Mouse (Mus musculus) kidney, adult 8-10 months (tissue): ENCODE measurements at regions not wholly inside any gene's neighbourhood (a gene's known extent, or its start where the extent isn't known, plus 50 kb on each side); places are given as distances from the start of the nearest gene placed in this dataset.

Experiments
- DNase-seq, 2 experiments: peaks; one replicate each; pipeline ENCODE4 v3.0.0; 2022

DNA sequence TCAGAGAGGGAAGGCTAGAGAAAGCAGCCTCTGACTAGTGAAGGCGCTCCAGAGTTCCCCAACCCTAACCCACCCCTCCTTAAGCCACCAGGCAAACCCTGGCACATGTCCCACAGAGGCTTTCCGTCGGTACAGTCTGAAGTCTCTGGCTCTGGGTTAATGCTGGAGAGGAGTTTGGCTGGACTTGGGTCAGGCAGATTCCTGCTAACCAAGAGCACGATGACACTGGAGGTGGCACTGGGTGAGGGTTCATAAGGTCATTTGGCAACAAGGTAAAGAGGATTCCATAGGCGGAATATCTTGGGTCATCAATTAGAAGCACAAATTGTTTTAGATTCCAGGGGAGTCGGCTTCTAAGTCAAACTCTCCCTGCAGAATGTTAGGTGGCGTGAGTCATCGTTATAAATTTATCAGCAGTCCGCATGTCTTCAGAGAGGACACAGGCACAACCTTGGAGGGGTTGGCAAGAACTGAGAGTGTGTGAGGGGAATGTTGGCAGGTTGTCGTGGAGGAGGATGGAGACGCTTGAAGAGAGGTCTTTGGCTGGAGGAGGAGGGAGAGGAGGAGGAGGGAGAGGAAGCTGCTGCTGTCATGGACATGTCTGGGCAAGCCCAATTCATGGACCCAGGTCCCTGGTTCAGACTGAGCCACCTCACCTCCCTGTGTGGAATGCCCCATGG, 138.4 kb downstream of the Utp6 start:
- DNase-seq, result peak; percentile 57 to 82

DNA sequence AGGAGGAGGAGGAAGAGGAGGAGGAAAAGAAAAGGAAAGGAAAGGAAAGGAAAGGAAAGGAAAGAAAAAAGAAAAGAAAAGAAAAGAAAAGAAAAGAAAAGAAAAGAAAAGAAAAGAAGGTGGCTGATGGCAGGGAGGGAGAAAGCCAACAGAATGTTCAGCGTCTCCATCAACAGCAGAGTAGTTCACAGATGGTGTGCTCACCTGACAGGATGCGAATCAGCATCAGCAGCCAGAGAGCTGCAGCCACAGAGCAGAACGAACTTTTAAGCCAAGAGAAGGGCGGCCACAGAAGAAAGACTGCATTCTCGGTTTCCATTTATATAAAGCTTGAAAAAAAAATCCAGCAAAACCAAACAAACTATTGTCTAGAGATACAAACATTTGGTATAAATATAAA, 140.2 kb downstream of the Utp6 start:
- DNase-seq, result no peak

DNA sequence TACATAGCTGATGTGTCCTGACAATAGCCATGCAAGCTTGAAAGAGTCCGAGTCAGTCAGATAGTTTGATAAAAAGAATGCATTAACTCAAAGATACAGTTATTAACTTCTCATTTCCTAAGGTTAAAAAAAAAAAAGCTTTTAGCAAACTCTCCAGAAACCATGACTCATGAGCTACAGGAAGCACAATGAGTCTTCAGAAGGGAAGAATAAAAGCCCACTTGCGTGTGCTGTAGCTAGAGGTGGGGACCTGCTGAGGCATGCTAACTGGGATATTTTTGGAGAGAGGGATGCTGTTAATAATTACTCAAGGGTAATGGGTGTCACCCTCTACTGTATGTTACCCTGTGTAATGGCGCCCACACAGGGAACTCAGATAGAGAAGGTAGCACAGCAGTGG, 147.0 kb downstream of the Utp6 start:
- DNase-seq, result no peak

DNA sequence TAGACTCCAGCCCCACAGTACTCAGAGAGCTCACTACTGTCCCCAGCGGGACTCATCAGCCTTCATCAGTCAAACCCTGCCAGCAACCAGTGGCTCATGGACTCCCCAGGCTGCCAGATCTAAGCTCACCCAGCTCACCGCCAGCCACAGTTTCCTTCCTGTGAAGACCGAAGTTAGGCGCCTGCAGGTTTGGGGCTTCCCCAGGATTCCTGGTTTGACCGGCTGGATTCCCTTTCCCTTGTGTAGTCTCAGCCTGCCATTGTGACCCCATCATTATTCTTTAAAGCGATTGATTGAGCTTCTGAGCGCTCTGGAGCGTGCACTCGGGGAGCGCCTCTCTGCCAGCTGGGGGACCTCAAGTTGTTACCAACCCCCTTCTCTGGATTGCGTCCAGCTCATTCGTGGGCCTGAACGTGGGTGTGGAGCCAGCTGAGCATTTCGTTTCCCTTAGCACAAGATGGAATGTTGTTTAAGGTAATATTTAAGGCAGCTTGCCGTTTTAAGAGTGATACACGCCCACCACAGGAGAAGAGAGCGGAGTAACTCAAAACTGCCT, 155.2 kb downstream of the Utp6 start:
- no peak for DNase-seq

DNA sequence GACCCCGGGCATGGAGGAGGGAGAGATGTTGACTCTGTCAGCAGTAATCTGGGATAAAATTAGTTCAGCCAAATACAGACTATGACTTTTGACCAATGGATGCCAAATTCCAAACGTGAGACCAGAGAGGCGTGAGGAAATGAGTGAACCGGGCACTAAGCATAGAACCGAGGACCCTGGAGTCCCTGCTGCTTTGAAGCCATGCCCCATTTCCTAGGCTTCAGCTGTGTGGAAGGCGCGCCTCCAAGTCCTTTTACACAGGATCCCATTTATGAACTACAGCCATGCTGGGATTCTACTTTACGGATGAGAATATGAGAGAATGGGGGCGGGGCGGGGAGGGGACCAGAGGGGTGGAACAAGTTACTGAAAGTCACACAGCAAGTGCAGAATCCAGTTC, 155.8 kb downstream of the Utp6 start:
- no peak for DNase-seq

DNA sequence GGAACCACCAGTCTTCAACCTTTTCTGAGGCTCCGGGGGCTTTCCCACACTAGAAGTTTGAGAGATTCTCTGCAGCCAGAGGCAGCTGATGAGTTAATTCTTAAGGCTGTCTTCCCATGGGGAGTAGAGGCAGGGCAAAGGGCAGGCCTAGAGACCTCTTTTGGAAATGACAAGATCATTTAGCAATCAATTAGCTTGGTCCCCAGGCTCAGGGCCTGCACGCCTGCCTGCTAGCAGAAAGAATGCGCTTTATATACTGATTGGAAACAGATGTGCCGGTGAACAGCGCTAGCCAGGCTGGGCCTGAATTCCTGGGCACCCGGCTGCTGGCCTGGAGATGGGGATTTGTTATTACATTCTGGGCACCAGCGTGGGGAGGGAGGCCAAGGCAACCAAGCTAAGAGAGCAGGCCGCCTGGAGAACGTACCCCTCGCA, 156.2 kb downstream of the Utp6 start:
- peak in 1 of 2 experiments; percentile 21 for DNase-seq

DNA sequence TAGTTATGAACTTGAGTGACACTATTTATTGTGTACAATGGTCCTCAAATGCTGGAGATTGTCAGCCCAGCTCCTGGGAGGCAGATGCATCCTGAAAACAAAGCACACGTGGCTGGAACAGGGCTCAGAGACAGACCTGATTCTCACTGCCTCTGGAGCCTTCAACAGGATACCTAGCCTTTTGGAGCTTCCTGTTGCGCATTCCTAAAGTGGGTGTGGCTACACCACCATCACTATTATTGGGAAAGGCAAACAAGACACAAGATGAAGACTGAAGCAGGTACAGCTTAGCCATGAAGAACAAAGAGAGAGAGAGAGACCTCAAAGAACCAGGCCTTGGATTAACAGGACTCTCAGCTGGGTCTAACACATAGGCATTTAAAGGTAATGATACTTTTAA, 158.2 kb downstream of the Utp6 start:
- no peak for DNase-seq

DNA sequence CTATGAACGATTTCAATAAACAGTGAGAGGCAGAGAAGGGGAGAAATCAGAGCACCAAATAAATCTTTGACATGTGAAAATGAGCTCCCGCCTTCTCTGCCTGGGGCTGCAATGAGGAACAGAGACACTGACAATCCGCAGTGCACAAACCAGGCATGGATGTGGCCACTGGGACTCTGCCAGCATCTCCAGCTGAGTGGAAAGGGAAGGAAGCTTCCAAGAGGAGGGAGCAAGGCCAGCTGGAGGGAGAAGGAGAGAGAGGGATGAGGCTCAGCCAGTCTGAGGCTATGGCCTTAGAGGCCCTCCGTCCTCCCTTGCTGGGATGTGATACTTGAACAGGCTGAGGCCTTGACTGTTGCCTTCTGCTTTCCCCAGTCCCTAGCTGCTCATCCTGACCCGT, 159.2 kb downstream of the Utp6 start:
- peak; percentile 19 to 34 for DNase-seq

DNA sequence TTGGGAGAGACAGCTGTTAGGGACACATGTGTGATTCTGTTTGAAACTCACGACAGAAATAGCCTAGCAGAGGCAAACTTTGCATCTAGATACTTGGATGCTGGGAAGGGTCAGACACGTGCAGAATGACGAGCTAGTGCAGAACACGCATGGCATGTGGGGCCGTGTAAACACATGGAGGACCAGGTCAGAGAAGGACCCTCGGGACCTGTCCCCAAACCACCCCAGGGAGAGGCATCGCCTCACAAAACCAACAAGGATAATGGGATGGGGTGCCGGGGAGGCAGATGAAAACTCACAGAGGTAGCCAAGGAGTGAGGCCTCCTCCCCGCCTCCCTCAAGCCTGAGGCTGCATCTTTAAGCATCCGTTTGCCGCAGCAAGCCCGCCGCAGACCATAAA, 159.6 kb downstream of the Utp6 start:
- DNase-seq, result no peak

DNA sequence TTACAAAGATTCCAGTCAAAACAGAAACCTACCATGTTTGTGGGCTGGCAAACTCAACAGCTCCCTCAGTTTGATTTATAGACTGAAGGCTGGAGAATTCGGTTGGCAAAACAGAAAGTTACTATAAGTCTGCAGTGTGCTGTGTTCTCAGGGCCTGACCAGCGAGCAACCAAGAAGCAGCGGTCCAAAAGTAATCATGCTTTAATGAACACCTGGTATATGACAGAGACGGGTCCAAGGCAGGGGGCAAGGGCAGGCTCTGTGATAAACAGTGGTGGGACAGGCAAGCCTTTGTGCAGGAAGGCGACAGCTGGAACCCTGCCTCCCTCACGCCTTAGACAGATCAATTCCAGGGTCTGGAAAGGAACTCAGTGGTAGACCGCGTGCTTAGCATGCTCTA, 161.9 kb downstream of the Utp6 start:
- DNase-seq, result no peak

DNA sequence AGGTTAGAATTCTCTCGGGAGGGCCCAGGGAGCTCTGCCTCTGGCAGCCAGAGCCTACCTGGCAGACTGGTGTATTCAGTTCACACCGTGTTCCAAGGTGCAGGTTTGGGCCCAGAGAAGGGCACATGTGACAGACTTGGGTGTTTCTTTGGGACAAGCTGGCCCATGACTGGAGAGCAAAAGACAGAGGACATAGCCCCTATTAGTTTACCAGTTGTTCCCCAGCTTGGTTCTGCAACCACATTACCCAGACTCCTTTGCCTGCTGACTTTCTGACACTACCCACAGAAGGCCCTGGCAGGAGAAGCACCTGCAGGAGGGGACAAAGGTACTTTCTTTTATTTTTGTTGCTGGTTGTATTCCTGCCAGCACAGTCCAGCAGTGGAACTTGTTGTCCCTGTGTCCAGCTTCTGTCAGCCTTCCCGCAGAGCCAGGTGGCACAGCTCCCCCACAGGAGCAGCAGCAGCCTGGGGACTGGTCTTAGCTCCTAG, 173.9 kb downstream of the Utp6 start:
- peak; percentile 55 to 69 for DNase-seq

DNA sequence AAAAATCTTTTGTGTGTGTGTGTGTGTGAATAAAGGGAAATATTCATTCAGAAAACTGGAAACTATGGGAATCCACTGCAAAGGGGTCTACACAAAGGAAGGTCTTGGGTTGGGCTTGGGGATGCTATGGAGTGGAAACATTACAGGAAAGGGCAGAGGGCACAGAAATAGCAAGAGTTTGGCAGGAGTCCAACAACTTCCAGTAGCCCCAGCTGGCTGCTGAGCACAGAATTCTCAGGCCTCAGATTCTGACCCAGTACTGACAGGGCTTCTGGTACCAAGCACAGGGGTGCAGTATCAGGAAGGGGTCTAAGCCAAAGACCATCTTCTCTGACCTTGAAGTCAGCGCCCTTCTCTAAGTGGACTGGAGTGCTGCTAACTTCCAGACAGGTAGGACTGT, 174.4 kb downstream of the Utp6 start:
- peak; percentile 43 to 47 for DNase-seq

DNA sequence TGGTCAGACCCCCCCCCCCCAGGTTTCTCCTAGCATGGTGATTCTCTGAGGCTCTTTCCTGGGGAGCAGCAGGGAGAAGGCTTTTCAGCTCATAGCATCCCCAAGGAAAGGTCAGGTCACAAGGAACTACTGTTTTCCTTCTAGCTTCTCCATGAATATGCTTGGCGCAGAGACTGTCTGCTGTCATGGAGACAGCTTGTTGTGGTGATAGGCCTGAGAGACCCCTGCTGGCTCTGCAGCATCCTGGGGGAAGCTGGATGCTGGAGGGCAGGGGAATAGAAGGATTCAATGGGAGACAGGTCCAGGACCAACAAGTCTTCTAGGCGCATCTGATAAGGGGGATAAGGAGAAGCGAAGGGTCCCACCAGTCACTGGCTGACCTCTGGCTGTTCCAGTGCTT, 178.1 kb downstream of the Utp6 start:
- no peak for DNase-seq

DNA sequence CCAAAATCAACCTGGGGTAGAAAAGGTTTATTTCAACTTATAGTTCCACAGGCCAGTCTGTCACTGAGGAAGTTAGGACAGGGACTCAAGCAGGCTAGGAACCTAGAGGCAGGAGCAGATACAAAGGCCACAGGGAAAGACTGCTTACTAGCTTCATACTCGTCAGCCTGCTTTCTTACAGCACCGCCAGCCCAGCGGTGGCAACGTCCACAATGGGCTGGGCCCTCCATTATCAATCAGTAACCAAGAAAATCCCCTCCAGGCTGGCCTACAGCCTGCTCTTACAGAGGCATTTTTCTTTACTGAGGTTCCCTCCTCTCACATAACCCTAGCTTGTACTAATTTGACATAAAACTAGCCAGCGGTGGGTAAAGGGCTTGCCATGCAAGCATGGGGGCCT, 180.2 kb downstream of the Utp6 start:
- DNase-seq, result peak; percentile 72 to 77

DNA sequence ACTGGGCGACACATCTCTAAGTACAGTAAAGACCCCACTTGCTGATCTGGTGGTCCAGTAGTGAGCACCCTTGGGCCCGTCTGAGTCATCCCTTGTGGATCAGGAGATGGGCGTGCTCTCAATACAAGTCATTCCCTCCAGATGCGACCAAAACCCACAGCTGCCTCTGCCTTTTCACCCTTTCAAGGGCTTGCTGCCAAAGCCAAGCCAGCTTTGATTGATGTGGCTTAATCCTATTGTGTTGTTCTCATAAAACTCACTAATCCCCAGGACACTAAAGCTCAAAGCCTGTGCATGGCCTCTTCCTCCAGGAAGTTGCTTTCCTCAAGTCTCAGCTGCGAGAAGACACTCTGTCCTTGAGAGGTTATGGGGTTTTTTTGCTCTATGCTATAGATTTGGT, 182.4 kb downstream of the Utp6 start:
- no peak for DNase-seq

DNA sequence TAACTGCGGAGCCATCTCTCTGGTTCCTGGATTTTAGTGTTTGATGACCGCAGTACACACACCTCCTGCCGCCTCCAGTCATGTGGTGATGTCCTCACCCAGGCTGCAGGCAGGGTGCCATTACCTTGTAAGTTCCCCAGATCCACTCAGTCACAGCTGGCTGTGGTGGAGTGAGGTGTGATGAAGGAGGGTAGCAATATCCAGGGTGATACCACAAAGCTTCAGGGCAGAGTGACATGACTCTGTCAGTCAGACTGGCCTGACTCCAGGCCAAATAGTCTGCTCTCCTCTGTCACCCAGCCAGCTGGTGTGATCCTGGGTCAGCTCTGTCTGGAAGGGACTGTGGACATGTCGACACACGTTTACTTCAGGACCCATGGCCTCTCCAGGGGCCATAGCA, 183.7 kb downstream of the Utp6 start:
- DNase-seq, result peak in 1 of 2 experiments; percentile 38

DNA sequence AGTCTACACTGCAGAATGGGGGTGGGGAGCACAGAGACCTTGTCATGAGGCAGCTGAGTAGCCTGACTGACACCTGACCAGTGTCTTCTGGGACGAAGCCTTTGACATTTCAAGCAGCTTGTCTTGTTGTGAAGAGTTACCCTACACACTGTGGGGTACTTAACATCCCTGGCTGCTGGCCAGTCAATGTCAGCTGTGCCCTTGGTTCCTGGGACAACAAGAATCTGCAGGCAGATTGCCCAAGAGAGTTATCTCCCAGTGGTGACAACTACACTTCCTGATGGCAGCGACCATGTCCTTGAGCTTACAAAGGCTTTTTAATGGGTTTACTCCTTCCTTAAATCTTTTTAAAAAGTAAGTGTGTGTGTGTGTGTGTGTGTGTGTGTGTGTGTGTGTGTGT, 184.2 kb downstream of the Utp6 start:
- DNase-seq, result no peak

DNA sequence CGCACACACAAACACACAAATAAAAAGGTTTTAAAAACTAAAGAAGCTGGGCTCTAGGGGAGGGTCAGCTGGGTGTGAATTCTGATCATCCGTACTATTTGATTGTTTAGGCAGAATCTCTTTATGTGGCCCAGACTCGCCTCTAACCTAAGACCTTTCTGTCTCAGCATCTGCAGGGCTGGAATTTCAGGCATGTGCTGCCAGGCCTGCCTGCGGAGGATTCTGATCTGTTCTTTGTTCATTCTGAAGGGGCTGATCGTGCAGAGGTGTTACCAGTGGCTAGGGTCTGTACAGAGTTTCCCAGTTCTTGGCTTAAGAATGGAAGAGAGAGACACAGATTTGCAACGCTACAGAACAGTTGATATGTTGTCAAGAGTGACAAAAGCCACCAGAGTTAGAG, 185.6 kb downstream of the Rab11fip4 start:
- DNase-seq, result no peak

DNA sequence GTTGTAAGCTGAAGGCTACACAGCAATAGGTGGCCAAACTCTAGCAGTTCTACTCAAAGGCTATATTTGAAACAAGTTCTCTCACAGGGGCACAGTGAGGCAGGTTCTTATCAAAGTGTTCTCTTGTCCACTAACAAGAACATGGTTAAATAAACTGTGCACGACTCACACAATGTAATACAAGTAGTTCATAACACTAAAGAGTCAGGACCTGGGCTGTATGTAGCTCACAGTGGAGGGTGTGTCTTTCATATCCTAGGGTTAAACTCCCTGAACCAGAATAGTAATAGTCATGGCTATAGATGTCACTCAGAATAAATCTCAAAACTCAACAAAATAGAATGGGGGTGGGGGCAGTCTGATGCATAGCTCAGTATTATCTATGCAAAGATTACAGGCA, 182.7 kb downstream of the Rab11fip4 start:
- no peak for DNase-seq

DNA sequence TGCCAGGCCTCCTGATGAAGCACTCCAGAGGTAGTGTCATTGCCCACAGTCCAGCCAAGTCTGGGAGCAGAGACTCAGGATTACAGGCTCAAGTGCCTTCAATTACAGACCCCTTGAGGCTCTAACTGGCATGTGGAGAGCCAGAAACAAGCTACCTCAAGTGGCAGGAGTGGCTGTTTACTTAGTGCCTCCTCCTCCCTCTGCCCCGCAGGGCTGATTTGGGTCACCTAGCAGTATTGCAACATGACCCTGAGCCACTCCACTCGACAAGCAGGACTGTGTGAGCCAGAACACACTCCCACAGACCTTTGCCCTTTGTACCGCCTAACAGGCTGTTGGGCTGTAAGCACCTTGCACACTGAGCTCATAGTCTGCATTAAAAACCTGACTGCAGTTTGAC, 180.4 kb downstream of the Rab11fip4 start:
- peak; percentile 84 to 93 for DNase-seq

DNA sequence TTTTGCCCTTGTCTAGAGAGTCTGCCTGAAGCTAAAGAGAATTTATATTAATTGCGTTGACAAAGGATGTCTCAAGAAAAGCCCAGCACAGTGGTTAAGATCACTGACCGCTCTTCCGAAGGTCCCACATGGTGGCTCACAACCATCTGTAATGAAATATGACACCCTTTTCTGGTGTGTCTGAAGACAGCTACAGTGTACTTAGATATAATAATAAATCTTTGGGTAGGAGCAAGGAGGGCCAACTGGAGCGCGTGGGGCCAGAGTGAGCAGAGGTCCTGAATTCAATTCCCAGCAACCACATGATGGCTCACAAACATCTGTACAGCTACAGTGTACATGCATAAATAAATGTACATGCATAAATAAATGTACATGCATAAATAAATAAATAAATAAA, 176.1 kb downstream of the Rab11fip4 start:
- DNase-seq, result no peak

DNA sequence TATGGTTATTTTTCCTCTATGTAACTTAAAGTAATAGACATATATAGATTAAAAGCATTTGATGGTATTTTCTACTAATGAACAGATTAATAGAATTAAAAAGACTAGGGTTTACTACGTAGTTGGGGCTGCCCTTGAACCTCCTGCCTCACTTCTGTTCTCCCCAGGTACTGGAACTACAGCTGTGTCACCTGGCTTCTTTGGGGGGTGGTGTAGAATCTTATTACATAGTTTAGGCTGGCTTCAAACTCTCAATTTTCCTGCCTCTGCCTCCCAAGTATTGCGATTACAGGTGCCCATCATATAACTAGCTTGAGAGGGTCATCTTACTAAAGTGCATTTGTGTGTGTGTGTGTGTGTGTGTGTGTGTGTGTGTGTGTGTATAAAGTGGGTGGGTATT, 175.0 kb downstream of the Rab11fip4 start:
- DNase-seq, result no peak

DNA sequence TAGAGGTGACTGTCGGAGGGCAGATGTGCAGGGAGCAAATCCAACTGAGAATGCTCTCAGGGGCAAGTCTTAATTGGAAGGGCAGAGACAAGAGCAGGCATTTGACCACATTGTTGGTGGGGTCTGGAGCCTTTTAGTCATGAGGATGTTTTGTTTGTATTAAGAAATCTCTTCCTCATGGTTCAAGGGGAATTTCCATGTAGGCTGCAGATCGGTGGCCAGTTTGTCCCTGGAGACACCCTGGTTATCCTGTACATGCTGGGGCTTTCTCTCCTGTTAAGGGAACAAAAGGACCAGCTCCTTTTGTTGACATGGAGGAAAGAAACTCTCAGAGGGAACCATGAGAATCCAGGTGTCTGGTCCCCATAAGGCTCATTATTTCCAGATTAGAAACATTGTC, 174.4 kb downstream of the Rab11fip4 start:
- DNase-seq, result no peak

DNA sequence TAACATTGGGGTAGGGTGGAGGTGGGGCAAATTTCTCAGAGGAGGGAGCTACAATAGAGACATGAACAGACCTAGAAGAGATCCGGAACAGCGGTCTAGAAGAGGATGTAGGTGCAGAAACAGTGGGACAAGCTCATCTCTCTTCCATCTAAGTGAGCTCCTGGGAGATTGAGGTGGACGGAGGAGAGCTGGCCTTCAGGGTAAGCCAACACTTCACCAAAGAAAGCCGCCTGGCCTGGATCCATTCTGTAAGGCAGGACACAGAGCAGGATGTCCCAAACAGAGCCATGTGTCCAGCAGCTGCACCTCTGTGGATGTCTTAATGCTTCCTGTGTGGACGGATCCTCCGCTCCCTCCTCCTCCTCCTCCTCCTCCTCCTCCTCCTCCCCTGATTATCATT, 173.0 kb downstream of the Rab11fip4 start:
- DNase-seq, result no peak

DNA sequence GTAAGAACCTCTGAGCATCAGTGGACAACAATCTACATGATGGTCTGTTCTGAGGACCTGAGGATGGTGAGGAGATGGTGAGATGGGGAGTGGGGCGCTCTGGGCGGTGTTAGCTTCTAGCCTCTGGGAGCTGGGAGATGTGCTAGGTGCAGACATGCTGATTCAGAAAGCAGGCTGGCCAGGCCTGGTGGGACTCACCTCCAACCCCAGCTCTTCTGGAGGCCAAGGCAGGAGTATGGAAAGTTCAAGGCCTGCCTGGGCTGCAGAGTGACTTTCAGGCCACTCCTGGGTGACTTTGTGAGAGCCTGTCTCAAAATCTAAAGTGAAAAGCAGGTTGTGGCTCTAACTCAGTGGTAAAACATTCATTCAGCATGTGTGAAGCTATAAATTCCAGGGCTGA, 171.6 kb downstream of the Rab11fip4 start:
- DNase-seq, result no peak
